Mouse (Mus musculus): ENCODE data around the gene Zscan10. TPM values are rescaled to one million over a fixed set of nuclear protein-coding genes. Genes with fewer than 3 reads are reported as not detected.
A peak's percentile ranks its signal among the peaks of the same experiment; 100 is the strongest.

Zscan10 gene
- polyA plus RNA-seq, 1 experiment from 2014 or later = not detected

DNA sequence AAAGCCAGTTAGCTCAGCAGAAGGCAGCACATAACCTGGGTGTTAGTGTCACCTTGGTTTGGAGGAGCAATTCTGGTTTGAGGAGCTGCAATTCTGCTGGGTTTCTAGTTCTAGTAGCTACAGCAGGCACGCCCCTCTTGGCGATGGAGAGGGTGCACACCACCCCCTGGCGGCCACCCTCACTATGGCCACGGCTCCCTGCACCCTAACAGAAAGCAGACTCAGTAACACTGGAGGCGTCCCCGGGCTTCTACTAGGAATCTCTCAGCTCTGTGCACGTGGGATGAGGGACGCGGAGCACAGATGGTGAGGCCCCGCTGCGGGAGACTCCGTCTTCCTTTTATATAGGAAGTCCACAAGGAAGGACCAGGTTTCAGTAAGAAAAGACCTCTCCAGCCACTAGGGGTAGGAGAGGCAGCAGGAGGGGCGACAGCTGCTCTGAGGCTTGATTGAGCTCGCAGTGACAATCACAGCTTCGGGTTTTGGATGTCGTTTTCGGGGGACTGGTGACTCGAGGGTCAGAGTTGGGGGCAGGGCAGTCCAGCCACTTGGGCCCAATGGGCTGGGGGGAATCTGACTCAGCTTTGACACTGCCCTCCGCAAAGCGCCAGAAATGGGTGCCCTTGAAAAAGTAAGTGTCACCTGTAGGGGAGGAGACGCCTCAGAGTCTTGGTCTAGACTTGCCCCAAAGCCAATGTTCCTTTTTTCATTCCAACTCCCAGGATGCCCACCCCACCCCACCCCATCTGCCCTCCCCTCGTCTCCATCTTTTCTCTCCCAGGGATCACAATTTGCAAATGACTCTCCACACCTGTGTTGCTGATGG, 29.8 kb downstream of the Zscan10 start:
- Histone ChIP-seq H3K9ac (replicated peaks) (no peak overlapping the region), H3K27me3 (ENCODE audit: insufficient read depth, low read length) (0 out of 2 replicates have a peak, but pooled peaks cover 5% of the 10 kb centered on the region), H3K4me1 (ENCODE audit: insufficient read depth) (no peaks in the 10 kb centered on the region; the same call in 1 of the 2 replicates), H3K4me3 (ENCODE audit: low read depth, low read length) (no peak overlapping the region), H3K9me3 (ENCODE audit: low read length) (no peaks in the 10 kb centered on the region), H3K36me3 (replicated peaks; ENCODE audit: insufficient read depth, low read length) (no peaks in the 10 kb centered on the region), H3K27ac (ENCODE audit: low read depth) (no peak overlapping the region), H3K4me2 (ENCODE audit: low read depth, low read length) (no peak overlapping the region)
- ATAC-seq = peak; percentile 76
- no peak for TF ChIP-seq EP300 (IDR thresholded peaks at IDR 0.05; ENCODE audit: low read depth)
- TF ChIP-seq CTCF (IDR thresholded peaks at IDR 0.05; ENCODE audit: low read depth) = peak; percentile 86
- 13% methylated on average over 22 of the region's 22 CpGs for WGBS (ENCODE audit: insufficient replicate concordance)
- DNase-seq = peak; percentile 82

DNA sequence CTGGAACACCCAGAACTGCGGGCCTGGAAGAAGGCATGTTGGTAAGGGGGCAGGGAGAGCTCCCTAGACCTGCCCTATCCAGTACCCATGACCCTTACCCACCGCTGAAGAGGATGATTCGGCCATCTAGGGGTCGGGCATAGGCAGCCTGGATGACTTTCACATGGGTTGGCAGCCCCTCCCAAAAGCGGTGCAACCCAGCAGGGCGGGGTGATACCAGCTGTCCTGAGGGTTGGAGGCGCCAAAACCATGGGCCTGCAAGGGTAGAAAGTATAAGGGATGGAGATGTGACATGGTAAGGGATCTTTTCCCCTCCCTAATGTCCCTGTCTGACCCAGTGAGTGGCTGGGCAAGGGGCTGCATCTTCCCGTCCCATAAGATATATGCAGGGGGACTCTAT, 30.6 kb downstream of the Zscan10 start:
- no peak overlapping the region for H3K4me3 ChIP-seq (ENCODE audit: low read depth, low read length)
- 57% methylated on average over 8 of the region's 8 CpGs for WGBS (ENCODE audit: insufficient replicate concordance)
- TF ChIP-seq CTCF (IDR thresholded peaks at IDR 0.05; ENCODE audit: low read depth) (no peak), EP300 (IDR thresholded peaks at IDR 0.05; ENCODE audit: low read depth) (no peak)

DNA sequence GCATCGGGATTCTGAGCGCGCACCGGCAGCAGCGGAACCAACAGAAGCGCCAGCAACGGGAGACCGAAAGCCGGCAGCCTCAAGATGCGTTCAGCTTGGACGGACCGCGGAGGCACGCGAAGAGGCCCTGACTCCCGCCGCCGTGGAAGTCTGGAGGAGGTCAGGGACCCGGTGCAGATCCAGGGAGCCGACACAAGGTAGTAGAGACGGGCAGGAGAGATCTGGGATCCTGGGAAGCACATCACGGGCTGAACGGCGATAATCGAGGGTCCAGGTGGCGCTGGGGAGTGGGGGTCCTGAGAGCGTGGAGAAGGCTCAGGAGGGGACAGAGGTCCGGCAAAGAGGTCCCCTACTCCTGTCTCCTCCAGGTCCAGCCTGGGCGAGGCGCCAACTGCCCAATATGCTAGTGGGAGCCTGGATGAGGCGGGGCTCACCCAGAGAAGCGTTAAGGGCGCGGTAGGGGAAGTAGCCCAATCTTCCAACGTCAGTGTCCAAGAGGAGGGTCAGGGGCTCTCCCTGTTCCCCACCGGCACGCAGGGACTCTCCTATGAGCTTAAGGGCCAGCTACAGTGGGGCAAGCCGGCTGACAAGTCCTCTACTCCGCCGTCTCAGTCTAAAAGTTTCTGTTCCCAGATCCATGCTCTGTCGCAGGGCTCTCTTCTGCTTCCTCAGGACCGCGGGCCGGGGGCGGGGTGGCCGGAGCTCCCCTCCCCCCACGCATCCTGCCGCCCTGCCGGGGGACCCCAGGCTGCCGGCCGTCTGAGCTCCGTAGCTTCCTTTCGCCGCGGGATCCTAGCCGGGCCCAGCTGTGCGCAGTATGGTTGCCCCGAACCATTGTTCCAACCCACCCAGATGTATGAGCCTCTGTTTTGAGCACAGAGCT, 44.2 kb downstream of the Zscan10 start, which contains the start of gene Mmp25:
Gene Mmp25, minus strand, starts transcription at position 665 of the 883 bp plus-strand sequence.
- Histone ChIP-seq H3K4me1 (ENCODE audit: insufficient read depth) (no peaks in the 10 kb centered on the region; the same call in 1 of the 2 replicates), H3K36me3 (replicated peaks; ENCODE audit: insufficient read depth, low read length) (no peaks in the 10 kb centered on the region), H3K4me2 (ENCODE audit: low read depth, low read length) (peak within 1 kb of the TSS; percentile 71), H3K4me3 (ENCODE audit: low read depth, low read length) (peak within 1 kb of the TSS; percentile 47), H3K9me3 (ENCODE audit: low read length) (no peaks in the 10 kb centered on the region), H3K9ac (replicated peaks) (peak within 1 kb of the TSS; percentile 55), H3K27ac (ENCODE audit: low read depth) (no peak within 1 kb of the TSS), H3K27me3 (ENCODE audit: insufficient read depth, low read length) (peaks cover 24% of the 10 kb centered on the region)
- 2% methylated on average over 58 of the region's 58 CpGs for WGBS (ENCODE audit: insufficient replicate concordance)
- DNase-seq (no peak), ATAC-seq (no peak)
- TF ChIP-seq EP300 (IDR thresholded peaks at IDR 0.05; ENCODE audit: low read depth) = no peak

More for the DNA sequence above, 30.6 kb downstream of the Zscan10 start:
- Histone ChIP-seq H3K4me1 (ENCODE audit: insufficient read depth) (no peaks in the 10 kb centered on the region; the same call in 1 of the 2 replicates), H3K9ac (replicated peaks) (no peak overlapping the region), H3K27ac (ENCODE audit: low read depth) (no peak overlapping the region), H3K27me3 (ENCODE audit: insufficient read depth, low read length) (0 out of 2 replicates have a peak, but pooled peaks cover 5% of the 10 kb centered on the region), H3K9me3 (ENCODE audit: low read length) (no peaks in the 10 kb centered on the region), H3K36me3 (replicated peaks; ENCODE audit: insufficient read depth, low read length) (no peaks in the 10 kb centered on the region), H3K4me2 (ENCODE audit: low read depth, low read length) (no peak overlapping the region)
- no peak for ATAC-seq
- no peak for DNase-seq

DNA sequence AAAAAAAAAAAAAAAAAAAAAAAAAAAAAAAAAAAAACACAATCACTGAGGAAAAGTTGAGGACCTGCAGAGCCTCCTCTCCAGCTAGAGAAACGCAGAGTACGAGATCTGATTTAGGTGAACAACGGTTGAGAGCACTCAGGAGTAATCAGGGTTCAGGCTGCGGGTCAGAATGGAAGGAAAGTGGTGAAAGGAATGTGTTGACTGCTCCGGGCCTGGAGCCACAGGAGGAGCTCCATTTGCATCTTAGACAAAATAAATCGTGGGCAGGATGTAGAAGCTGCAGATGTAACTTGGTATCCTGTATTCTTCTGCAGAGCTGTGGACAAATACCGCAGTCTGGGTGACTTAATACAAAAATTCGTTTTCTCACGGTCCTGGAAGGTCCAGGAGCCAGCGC, 45.2 kb downstream of the Zscan10 start:
- Histone ChIP-seq H3K27ac (ENCODE audit: low read depth) (no peak overlapping the region), H3K9ac (replicated peaks) (no peak overlapping the region), H3K4me2 (ENCODE audit: low read depth, low read length) (no peak overlapping the region), H3K4me1 (ENCODE audit: insufficient read depth) (no peaks in the 10 kb centered on the region; the same call in 1 of the 2 replicates), H3K36me3 (replicated peaks; ENCODE audit: insufficient read depth, low read length) (no peaks in the 10 kb centered on the region), H3K9me3 (ENCODE audit: low read length) (no peaks in the 10 kb centered on the region), H3K4me3 (ENCODE audit: low read depth, low read length) (no peak overlapping the region), H3K27me3 (ENCODE audit: insufficient read depth, low read length) (peaks cover 24% of the 10 kb centered on the region)
- ATAC-seq (no peak), DNase-seq (no peak)
- TF ChIP-seq CTCF (IDR thresholded peaks at IDR 0.05; ENCODE audit: low read depth) (no peak), EP300 (IDR thresholded peaks at IDR 0.05; ENCODE audit: low read depth) (no peak)
- 47% methylated on average over 10 of the region's 10 CpGs for WGBS (ENCODE audit: insufficient replicate concordance)

DNA sequence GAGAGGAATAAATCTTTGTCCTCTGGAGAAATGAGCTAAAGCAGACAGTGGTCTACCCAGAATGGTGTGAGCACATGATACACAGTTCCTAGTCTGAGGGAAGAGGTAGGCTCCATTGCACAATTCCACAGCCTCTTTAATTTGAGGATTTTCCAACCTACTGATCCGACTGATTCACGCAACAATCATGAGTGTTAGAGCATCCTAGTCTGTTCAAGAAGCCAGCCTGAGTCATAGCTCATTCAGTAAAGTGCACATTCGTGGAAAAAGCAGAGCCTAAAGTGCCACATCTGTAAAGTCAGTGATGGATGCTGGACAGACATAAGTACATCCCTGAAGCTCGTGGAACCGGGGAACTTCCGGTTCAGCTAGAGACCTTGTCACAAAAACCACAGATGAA, 50.7 kb downstream of the Zscan10 start:
- H3K4me1 ChIP-seq (ENCODE audit: insufficient read depth) = no peaks in the 10 kb centered on the region
- 0 out of 2 replicates have a peak, but pooled peaks cover 4% of the 10 kb centered on the region for H3K27me3 ChIP-seq (ENCODE audit: insufficient read depth, low read length)
- no peak overlapping the region for H3K27ac ChIP-seq (ENCODE audit: low read depth)
- H3K36me3 ChIP-seq (replicated peaks; ENCODE audit: insufficient read depth, low read length) = no peaks in the 10 kb centered on the region
- ATAC-seq (no peak), DNase-seq (no peak)
- no peak overlapping the region for H3K4me3 ChIP-seq (ENCODE audit: low read depth, low read length)
- no peak overlapping the region for H3K4me2 ChIP-seq (ENCODE audit: low read depth, low read length)
- WGBS (ENCODE audit: insufficient replicate concordance) = 70% methylated on average over 6 of the region's 6 CpGs
- no peaks in the 10 kb centered on the region for H3K9me3 ChIP-seq (ENCODE audit: low read length)
- H3K9ac ChIP-seq (replicated peaks) = no peak overlapping the region
- TF ChIP-seq EP300 (IDR thresholded peaks at IDR 0.05; ENCODE audit: low read depth) (no peak), CTCF (IDR thresholded peaks at IDR 0.05; ENCODE audit: low read depth) (no peak)

DNA sequence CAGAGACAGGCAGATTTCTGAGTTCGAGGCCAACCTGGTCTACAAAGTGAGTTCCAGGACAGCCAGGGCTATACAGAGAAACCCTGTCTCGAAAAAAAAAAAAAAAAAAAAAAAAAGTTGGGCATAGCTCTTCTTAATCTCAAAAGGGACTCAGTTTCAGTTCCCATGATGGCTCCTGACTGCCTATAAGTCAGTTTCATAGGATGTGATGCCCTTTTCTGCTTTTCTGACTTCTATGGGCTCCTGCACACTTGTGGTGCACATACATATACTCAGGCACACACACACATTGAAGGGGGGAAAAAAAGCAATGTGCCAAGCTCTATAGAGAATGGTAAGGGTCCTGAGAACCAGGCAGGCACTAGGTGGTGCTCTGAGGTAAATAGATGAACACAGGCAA, 52.7 kb downstream of the Zscan10 start:
- H3K27ac ChIP-seq (ENCODE audit: low read depth) = no peak overlapping the region
- H3K9me3 ChIP-seq (ENCODE audit: low read length) = no peaks in the 10 kb centered on the region
- ATAC-seq (no peak), DNase-seq (no peak)
- no peak overlapping the region for H3K9ac ChIP-seq (replicated peaks)
- no peaks in the 10 kb centered on the region for H3K4me1 ChIP-seq (ENCODE audit: insufficient read depth)
- H3K27me3 ChIP-seq (ENCODE audit: insufficient read depth, low read length) = no peaks in the 10 kb centered on the region
- 57% methylated on average over 1 of the region's 2 CpGs for WGBS (ENCODE audit: insufficient replicate concordance)
- H3K4me3 ChIP-seq (ENCODE audit: low read depth, low read length) = no peak overlapping the region
- no peak for TF ChIP-seq CTCF (IDR thresholded peaks at IDR 0.05; ENCODE audit: low read depth)
- no peak for TF ChIP-seq EP300 (IDR thresholded peaks at IDR 0.05; ENCODE audit: low read depth)
- H3K36me3 ChIP-seq (replicated peaks; ENCODE audit: insufficient read depth, low read length) = no peaks in the 10 kb centered on the region
- H3K4me2 ChIP-seq (ENCODE audit: low read depth, low read length) = no peak overlapping the region

Measured in liver, postnatal 0 days (tissue).